In genomic region chr4:150132692-150133271, GRCm38 (mm10) we compare ENCODE assay signal across 8 mouse cellular contexts. TPM values are rescaled to one million over a fixed set of nuclear protein-coding genes. Genes with fewer than 3 reads are reported as not detected.
DNase-seq lines count a peak whose midpoint lies in the region; ATAC-seq lines count a peak whose summit lies in the region.

No protein-coding gene starts in this region.

- H3K4me1 ChIP-seq in heart, embryonic 15.5 days (replicated peaks), result peaks cover 15% of the 10 kb centered on the region
- peaks cover 10% of the 10 kb centered on the region; the same call in 1 of the 2 replicates for H3K4me1 ChIP-seq in midbrain, embryonic 15.5 days

- no peaks in the 10 kb centered on the region for H3K36me3 ChIP-seq in heart, embryonic 15.5 days
- H3K36me3 ChIP-seq in midbrain, embryonic 15.5 days (replicated peaks), result no peaks in the 10 kb centered on the region

- peak; percentile 13 for DNase-seq in urinary bladder, postnatal 14 days (ENCODE audit: low spot score)
- no peak for DNase-seq in urinary bladder, postnatal 4 days (ENCODE audit: low spot score in 2 of 2)
- DNase-seq in kidney, postnatal 4 days, result peak; percentile 76 to 87
- DNase-seq in cerebellum, postnatal 14 days, result no peak
- no peak for DNase-seq in right cerebral cortex, adult 2 months (ENCODE audit: low spot score in 2 of 2)

- H3K4me3 ChIP-seq in heart, embryonic 15.5 days, result peak overlapping the region; percentile 39
- H3K4me3 ChIP-seq in midbrain, embryonic 15.5 days, result no peak overlapping the region

- no peak for ATAC-seq in heart, embryonic 15.5 days (replicated peaks; ENCODE audit: insufficient number of reproducible peaks, insufficient read depth, low FRiP score, low read depth)
- ATAC-seq in midbrain, embryonic 15.5 days (replicated peaks), result no peak
- no peak for ATAC-seq in erythroid progenitor cell, adult 5-6 weeks (replicated peaks; ENCODE audit: low FRiP score, poor library complexity, severe bottlenecking)

- no peaks in the 10 kb centered on the region for H3K9me3 ChIP-seq in heart, embryonic 15.5 days (replicated peaks)
- no peaks in the 10 kb centered on the region for H3K9me3 ChIP-seq in midbrain, embryonic 15.5 days

- H3K27ac ChIP-seq in heart, embryonic 15.5 days, result no peak overlapping the region
- H3K27ac ChIP-seq in midbrain, embryonic 15.5 days, result no peak overlapping the region

- WGBS in heart, embryonic 15.5 days, result 15% methylated on average over 24 of the region's 24 CpGs
- 35% methylated on average over 24 of the region's 24 CpGs for WGBS in midbrain, embryonic 15.5 days

- peak overlapping the region; percentile 63 for H3K4me2 ChIP-seq in heart, embryonic 15.5 days
- H3K4me2 ChIP-seq in midbrain, embryonic 15.5 days, result peak overlapping the region; percentile 23

- peak overlapping the region; percentile 28; the same call in 1 of the 2 replicates for H3K9ac ChIP-seq in heart, embryonic 15.5 days
- no peak overlapping the region for H3K9ac ChIP-seq in midbrain, embryonic 15.5 days

- H3K27me3 ChIP-seq in heart, embryonic 15.5 days, result no peaks in the 10 kb centered on the region
- H3K27me3 ChIP-seq in midbrain, embryonic 15.5 days (replicated peaks), result no peaks in the 10 kb centered on the region

RNA-seq across cellular contexts. Expression of gene Slc2a5, which starts 13.7 kb away (rescaled TPM):
- polyA plus RNA-seq in heart, embryonic 15.5 days (2015; fragmentation: Nextera tagmentation; extraction: Ambion mirVana), result 0.74 and 0.93 TPM in 2 replicates
- 1.6 and 2.9 TPM in 2 replicates for polyA plus RNA-seq in midbrain, embryonic 15.5 days (2015; fragmentation: Nextera tagmentation; extraction: Ambion mirVana)
- total RNA-seq in erythroid progenitor cell, adult 5-6 weeks (2015; ENCODE audit: low replicate concordance), result not detected in 2 replicates
- total RNA-seq in erythroid progenitor cell, adult 5-6 weeks (2017; ENCODE audit: low replicate concordance), result not detected in 2 replicates

RNA-seq across cellular contexts. Expression of gene Slc2a7, which starts 16.0 kb away (rescaled TPM):
- not detected in 2 replicates for polyA plus RNA-seq in heart, embryonic 15.5 days (2015; fragmentation: Nextera tagmentation; extraction: Ambion mirVana)
- not detected in 2 replicates for polyA plus RNA-seq in midbrain, embryonic 15.5 days (2015; fragmentation: Nextera tagmentation; extraction: Ambion mirVana)
- total RNA-seq in erythroid progenitor cell, adult 5-6 weeks (2015; ENCODE audit: low replicate concordance), result not detected in 2 replicates
- total RNA-seq in erythroid progenitor cell, adult 5-6 weeks (2017; ENCODE audit: low replicate concordance), result not detected in 2 replicates

RNA-seq across cellular contexts. Expression of gene Gpr157, which starts 45.6 kb away (rescaled TPM):
- 3.1 TPM in 2 replicates for polyA plus RNA-seq in heart, embryonic 15.5 days (2015; fragmentation: Nextera tagmentation; extraction: Ambion mirVana)
- polyA plus RNA-seq in midbrain, embryonic 15.5 days (2015; fragmentation: Nextera tagmentation; extraction: Ambion mirVana), result 0.32 and 0.55 TPM in 2 replicates
- 0.42 TPM in 1 of 2 replicates, not detected in the other for total RNA-seq in erythroid progenitor cell, adult 5-6 weeks (2015; ENCODE audit: low replicate concordance)
- 0.51 and 0.83 TPM in 2 replicates for total RNA-seq in erythroid progenitor cell, adult 5-6 weeks (2017; ENCODE audit: low replicate concordance)

Comparison
In these comparisons a context has a peak if more than half of its experiments do, and no peak if none do; other contexts are left out.
1. DNase-seq: peak in urinary bladder, postnatal 14 days (single experiment) and kidney, postnatal 4 days (2 of 2); none in urinary bladder, postnatal 4 days (0 of 2), cerebellum, postnatal 14 days (0 of 2) and right cerebral cortex, adult 2 months (0 of 2).